Mouse (Mus musculus) kidney, adult 2 months (tissue): ENCODE data around the gene Wscd1. TPM values are rescaled to one million over a fixed set of nuclear protein-coding genes. Genes with fewer than 3 reads are reported as not detected.

Source experiments
- DNase-seq: peaks from one replicate; pipeline ENCODE4 v3.0.0; 2021
- H3K27ac ChIP-seq: fragments of 200-500 bp; 2 replicates; pipeline ENCODE4 v1.5.1; 2012; ENCODE audit warnings: low read depth, low read length, control low read depth, inconsistent platforms; ENCODE audit not compliant: insufficient read depth
- H3K27me3 ChIP-seq: fragments of 200-500 bp; replicated peaks from 2 replicates; pipeline ENCODE4 v1.6.1; 2012; ENCODE audit warnings: mild to moderate bottlenecking, moderate library complexity, low read length, inconsistent platforms; ENCODE audit not compliant: control insufficient read depth, insufficient read depth
- H3K36me3 ChIP-seq: fragments of 200-500 bp; 2 replicates; pipeline ENCODE4 v1.6.1; 2012; ENCODE audit warnings: mild to moderate bottlenecking, moderate library complexity, low read length, inconsistent platforms; ENCODE audit not compliant: control insufficient read depth, insufficient read depth
- H3K4me1 ChIP-seq: fragments of 200-500 bp; 2 replicates; pipeline ENCODE4 v1.6.1; 2011; ENCODE audit warnings: low read length; ENCODE audit not compliant: control insufficient read depth, insufficient read depth
- H3K4me3 ChIP-seq: fragments of 200-500 bp; 2 replicates; pipeline ENCODE4 v1.5.1; 2011; ENCODE audit warnings: mild to moderate bottlenecking, low read depth, low read length, control low read depth; ENCODE audit not compliant: insufficient read depth
- CTCF ChIP-seq: fragments of 200-500 bp; conservative IDR thresholded peaks from 2 replicates; pipeline ENCODE4 v1.5.1; 2011; ENCODE audit warnings: low read depth, mild to moderate bottlenecking, control low read depth, low read length, moderate library complexity, mixed read lengths; ENCODE audit not compliant: insufficient read depth, insufficient read length
- POLR2A ChIP-seq: fragments of 200-500 bp; IDR thresholded peaks from one replicate; pipeline ENCODE4 v1.6.1; 2011; ENCODE audit warnings: low read depth, low read length, control low read depth
- WGBS: fragments of 180-500 bp; shearing (Covaris S2); methylation state at CpG from one replicate; pipeline ENCODE4 v1.1.7; 2018; 5-methylcytosine and 5-hydroxymethylcytosine counted together
- polyA plus RNA-seq: library from polyadenylated mRNA; depleted of rRNA; stranded (reverse); fragments of >200 nt; gene quantifications from 2 replicates; pipeline ENCODE4 v1.2.3, GENCODE M21; 2012

The Wscd1 gene
- polyA plus RNA-seq, 1 experiment: 12.5 TPM

GRCm38 (mm10) chr11:71750534-71751173 lies 934 bp downstream of the Wscd1 start:
- no peak overlapping the region for H3K27ac ChIP-seq
- H3K27me3 ChIP-seq: no peaks in the 10 kb centered on the region; the same call in 1 of the 2 replicates
- WGBS: 1% methylated on average over 60 of the region's 60 CpGs
- DNase-seq: peak; percentile 52
- H3K36me3 ChIP-seq: no peaks in the 10 kb centered on the region
- peak overlapping the region; percentile 52 for H3K4me3 ChIP-seq
- no peak for TF ChIP-seq POLR2A
- no peak for TF ChIP-seq CTCF
- H3K4me1 ChIP-seq: no peaks in the 10 kb centered on the region

- H3K27ac ChIP-seq: no peak overlapping the region
- no peaks in the 10 kb centered on the region for H3K36me3 ChIP-seq
- H3K27me3 ChIP-seq: no peaks in the 10 kb centered on the region; the same call in 1 of the 2 replicates
- peak; percentile 28 for DNase-seq
- no peaks in the 10 kb centered on the region for H3K4me1 ChIP-seq
- 1% methylated on average over 41 of the region's 41 CpGs for WGBS
- peak overlapping the region; percentile 52 for H3K4me3 ChIP-seq
- no peak for TF ChIP-seq CTCF
- TF ChIP-seq POLR2A: no peak
Observed at GRCm38 (mm10) chr11:71751174-71751611, 1.5 kb downstream of the Wscd1 start.

GRCm38 (mm10) chr11:71751689-71752088 lies 2.0 kb downstream of the Wscd1 start:
- Histone ChIP-seq H3K4me3 (peak overlapping the region; percentile 52), H3K36me3 (no peaks in the 10 kb centered on the region), H3K27ac (no peak overlapping the region), H3K27me3 (no peaks in the 10 kb centered on the region; the same call in 1 of the 2 replicates), H3K4me1 (no peaks in the 10 kb centered on the region)
- TF ChIP-seq POLR2A (no peak), CTCF (no peak)
- DNase-seq: no peak
- 28% methylated on average over 12 of the region's 12 CpGs for WGBS

GRCm38 (mm10) chr11:71752626-71753025 lies 2.9 kb downstream of the Wscd1 start:
- no peaks in the 10 kb centered on the region for H3K4me1 ChIP-seq
- H3K27me3 ChIP-seq: no peaks in the 10 kb centered on the region; the same call in 1 of the 2 replicates
- 80% methylated on average over 3 of the region's 3 CpGs for WGBS
- TF ChIP-seq CTCF: no peak
- no peak for TF ChIP-seq POLR2A
- H3K4me3 ChIP-seq: no peak overlapping the region
- DNase-seq: no peak
- no peak overlapping the region for H3K27ac ChIP-seq
- no peaks in the 10 kb centered on the region for H3K36me3 ChIP-seq

GRCm38 (mm10) chr11:71755115-71755514 lies 5.4 kb downstream of the Wscd1 start:
- Histone ChIP-seq H3K4me1 (no peaks in the 10 kb centered on the region), H3K4me3 (no peak overlapping the region), H3K36me3 (no peaks in the 10 kb centered on the region), H3K27me3 (no peaks in the 10 kb centered on the region; the same call in 1 of the 2 replicates), H3K27ac (no peak overlapping the region)
- WGBS: 54% methylated on average over 2 of the region's 2 CpGs
- no peak for DNase-seq
- no peak for TF ChIP-seq POLR2A
- TF ChIP-seq CTCF: no peak

GRCm38 (mm10) chr11:71756325-71756724 lies 6.6 kb downstream of the Wscd1 start:
- 36% methylated on average over 3 of the region's 3 CpGs for WGBS
- Histone ChIP-seq H3K27me3 (no peaks in the 10 kb centered on the region), H3K36me3 (no peaks in the 10 kb centered on the region), H3K4me1 (no peaks in the 10 kb centered on the region), H3K27ac (no peak overlapping the region), H3K4me3 (no peak overlapping the region)
- TF ChIP-seq CTCF (no peak), POLR2A (no peak)
- DNase-seq: no peak

GRCm38 (mm10) chr11:71758211-71759110 lies 8.7 kb downstream of the Wscd1 start:
- Histone ChIP-seq H3K36me3 (no peaks in the 10 kb centered on the region), H3K4me1 (no peaks in the 10 kb centered on the region), H3K27me3 (no peaks in the 10 kb centered on the region), H3K4me3 (no peak overlapping the region), H3K27ac (no peak overlapping the region)
- DNase-seq: no peak
- TF ChIP-seq CTCF: no peak
- TF ChIP-seq POLR2A: no peak
- 63% methylated on average over 21 of the region's 21 CpGs for WGBS
